Mouse (Mus musculus) erythroid progenitor cell, adult 5-6 weeks (primary cell): Measurements from ENCODE around the gene Cgas. TPM values are rescaled to one million over a fixed set of nuclear protein-coding genes. Genes with fewer than 3 reads are reported as not detected.
"Not testable (repeated sequence)": the region's sequence is repeated elsewhere in the genome, so short reads cannot be mapped to it uniquely, and the experiment has no call there.

Experiments used
- ATAC-seq: replicated peaks from 2 replicates; pipeline ENCODE4 v1.8.0; 2016; ENCODE audit warnings: moderate number of reproducible peaks, mild to moderate bottlenecking, moderate TSS enrichment, inconsistent platforms; ENCODE audit not compliant: poor library complexity, low FRiP score, severe bottlenecking
- total RNA-seq, 2 experiments: library from RNA; stranded (forward) in 1 of 2; stranded (reverse) in 1 of 2; fragments of 150-400 nt in 1 of 2; fragments of 186-747, 209-891 nt in 1 of 2; gene quantifications; 2 replicates each; pipeline versions ENCODE4 v1.2.3 to v1.2.4; 2015 to 2017; ENCODE audit warnings: low replicate concordance in 2 of 2

Gene Cgas
- total RNA-seq (2015; ENCODE audit: low replicate concordance): 2.5 and 3.6 TPM in 2 replicates
- total RNA-seq (2017; ENCODE audit: low replicate concordance): 1.1 and 4.0 TPM in 2 replicates

DNA sequence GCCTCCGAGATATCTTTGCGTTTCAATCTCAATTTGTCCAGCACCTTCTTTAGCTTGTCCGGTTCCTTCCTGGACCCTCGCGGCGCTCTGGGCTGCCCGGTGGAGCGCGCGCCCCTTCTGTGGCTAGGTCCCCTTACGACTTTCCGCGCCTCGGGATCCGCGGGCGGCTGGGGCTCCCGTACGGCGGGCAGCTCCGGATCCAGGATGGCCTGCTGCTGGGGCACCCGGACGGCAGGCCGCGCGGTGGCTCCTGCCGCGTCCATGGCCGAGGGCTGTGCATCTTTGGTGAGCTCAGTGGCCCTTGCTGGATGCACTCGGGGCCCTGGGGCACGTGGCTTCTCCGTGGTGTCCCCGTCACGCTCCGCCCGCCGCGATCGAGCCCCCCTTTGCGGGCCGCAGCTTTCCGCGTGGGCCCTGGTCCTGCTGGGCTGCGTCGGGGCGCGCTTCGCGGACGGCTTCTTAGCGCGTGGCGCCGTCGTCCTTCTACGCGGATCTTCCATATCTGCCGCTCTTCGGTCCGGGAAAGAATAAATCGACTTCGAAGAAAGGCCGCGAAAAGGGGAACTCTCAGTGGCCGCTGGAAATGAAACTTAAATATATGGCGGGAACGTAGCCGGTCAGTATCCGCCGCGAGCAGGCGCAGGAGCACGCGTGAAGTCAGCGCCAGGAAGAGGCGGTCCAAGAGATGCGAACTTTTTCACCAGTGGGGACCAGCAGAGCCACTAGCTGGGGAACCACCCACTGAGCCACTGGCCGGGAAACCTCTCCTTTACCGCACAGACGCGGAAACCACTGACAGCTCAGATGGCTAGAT is at the start of gene Cgas:
Gene Cgas, minus strand, starts transcription at position 659 of the 814 bp plus-strand sequence.
- peak; percentile 44; the same call in 1 of the 2 replicates for ATAC-seq

DNA sequence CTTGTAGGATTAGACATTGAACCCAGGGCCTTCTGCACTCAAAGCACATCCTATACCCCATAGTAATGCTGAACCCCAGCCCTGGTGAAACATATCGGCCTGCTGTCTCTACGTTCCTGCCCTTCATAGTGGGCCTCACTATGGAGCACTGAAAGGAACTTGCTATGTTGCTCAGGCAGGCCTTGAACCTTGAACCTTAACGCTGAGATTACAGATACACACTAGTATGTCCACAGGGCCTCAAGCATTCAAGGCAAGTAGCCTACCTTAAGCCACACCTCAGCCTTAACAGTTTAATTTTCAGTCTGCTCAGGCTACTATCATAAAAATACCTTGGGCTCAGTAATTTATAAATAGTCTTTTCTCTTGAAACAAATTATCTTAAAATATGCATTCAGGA is 49.2 kb upstream of the Cgas start:
- no peak for ATAC-seq

DNA sequence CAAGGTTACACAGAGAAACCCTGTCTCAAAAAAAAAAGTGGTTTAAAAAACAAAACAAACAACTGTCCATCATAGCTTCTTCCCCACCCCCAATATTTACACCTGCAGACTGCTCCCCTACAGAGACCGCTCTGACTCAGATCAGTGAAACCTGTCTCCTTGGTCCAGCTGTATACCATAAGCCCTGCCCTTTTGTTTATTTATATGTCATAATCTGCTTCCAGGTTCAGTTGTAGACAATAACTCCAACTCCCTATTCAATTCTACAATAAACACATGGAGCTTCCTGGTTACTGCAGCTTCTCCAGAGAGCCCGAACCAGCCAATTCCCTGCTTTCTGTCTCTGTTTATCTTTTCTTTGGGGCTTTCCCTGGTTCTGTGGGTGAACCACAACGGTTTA is 48.1 kb upstream of the Cgas start:
- no peak for ATAC-seq

DNA sequence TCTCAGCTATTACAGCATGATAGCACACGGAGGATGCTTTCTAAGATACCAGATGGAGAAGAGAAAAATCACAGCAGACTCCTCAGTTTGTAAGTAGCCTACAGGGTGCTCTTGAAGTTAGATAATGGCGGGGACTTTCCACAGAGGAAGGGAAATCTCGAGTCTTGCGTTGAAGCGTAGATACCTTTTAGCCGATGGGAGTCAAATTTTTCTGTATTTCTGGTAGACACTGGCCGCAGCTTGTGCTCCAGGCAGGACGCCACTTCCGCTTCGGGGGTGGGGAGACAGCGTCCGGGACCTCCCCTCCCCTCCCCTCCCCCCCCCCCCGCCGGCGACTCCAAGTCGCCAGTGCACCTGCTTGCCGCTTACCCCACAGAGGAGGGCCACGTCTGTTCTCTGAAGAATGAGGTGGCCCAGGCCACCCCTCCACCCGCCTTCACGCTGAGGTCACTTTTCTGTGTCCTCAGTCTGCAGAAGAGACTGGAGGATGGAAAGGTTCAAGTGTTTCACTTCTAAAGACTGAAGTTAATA is 45.9 kb upstream of the Cgas start, which contains the start of gene Eef1a1:
Gene Eef1a1, minus strand, starts transcription at position 262 of the 531 bp plus-strand sequence.
- no peak for ATAC-seq

DNA sequence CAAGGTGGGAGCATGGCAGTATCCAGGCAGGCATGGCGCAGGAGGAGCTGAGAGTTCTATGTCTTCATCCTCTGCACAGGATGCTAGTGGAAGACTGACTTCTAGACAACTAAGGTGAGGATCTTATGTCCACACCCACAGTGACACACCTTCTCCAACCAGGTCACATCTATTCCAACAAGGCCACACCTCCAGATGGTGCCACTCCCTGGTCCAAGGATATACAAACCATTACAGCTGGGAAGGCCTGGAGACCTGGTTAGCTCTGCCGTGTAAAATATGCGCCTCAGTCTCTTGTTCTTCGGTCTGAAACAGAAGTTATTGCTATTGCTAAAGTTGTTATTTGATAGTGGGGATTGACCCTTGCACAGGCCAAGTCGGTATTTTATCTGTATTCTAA is 45.0 kb upstream of the Cgas start:
- ATAC-seq: not testable (repeated sequence)

DNA sequence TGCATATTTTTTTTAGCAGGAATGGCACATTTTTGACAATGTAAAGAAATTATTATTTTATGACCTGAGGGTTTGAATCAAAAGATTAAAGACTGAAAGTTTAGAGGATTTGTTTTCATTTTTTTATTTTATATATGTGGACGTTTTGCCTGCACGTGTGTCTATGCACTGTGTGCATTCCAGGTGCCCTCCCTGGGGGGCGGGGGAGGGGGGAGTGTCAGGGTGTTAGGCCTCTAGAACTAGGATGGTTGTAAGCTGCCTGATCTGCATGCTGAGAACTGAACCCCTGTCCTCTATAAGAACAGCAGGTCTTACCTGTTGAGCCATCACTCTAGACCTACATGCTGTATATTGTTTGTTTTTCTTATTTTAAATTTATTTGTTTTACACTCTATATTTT is 41.6 kb upstream of the Cgas start:
- ATAC-seq: no peak

DNA sequence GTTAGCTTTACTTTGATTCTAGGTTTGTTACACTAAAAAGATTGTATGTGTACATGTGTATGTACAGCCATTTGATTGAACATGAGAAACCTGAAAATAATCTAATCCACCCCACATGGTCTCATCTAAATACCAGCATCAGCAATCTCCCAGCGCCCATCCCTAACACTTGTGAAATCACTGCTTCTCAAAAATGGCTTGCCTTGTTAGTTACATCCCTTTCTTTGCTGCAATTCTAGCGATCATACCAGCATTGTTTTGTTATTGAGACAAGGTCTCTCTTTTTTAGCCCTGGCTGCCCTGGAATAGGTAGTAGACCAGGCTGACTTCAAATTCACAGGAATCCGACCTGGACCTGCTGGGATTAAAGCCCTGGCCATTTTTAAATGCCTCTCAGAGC is 39.3 kb upstream of the Cgas start:
- no peak for ATAC-seq

DNA sequence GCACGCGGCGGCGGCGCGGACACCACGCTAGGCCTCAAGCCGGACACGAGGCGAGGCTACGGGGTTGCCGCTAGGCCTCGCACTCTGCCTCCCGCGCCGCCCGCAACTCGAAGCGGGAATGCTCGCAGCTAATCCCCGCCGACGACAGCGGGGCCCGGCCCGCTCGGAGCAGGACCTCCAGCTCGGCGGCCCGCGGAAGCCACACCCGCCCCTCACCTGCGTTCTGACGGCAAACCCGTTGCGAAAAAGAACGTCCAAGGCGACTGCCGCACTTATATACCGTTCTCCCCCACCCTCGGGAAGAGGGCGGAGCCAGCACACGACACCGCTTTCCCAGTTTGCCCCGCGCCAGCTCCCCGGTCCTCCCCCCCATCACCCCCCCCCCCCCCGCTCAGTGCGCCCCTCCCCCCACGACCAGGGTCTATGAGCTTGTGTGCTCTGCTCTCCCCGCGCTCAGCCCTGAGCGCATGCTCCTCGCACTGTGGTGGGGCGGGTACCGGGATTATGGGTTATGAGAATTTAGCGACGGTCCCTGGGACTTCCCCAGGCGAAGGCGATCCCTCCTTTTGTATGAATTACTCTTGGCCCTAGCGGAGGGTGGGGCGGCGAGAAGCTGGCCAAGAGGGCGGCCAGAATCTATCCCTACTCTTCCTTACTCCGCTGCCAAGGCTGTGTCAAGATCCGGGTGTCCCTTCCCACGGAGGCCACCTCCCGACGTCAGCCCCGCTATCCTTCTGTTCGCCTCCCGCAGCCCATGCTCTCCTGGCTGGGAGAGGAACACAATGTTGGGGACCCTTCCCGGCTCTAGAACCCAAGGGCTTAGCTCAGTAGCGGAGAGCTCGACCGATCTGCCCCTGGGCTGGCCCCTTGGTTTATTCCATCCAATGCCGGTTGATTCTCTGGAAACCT is 38.6 kb upstream of the Cgas start:
- peak; percentile 69 for ATAC-seq

DNA sequence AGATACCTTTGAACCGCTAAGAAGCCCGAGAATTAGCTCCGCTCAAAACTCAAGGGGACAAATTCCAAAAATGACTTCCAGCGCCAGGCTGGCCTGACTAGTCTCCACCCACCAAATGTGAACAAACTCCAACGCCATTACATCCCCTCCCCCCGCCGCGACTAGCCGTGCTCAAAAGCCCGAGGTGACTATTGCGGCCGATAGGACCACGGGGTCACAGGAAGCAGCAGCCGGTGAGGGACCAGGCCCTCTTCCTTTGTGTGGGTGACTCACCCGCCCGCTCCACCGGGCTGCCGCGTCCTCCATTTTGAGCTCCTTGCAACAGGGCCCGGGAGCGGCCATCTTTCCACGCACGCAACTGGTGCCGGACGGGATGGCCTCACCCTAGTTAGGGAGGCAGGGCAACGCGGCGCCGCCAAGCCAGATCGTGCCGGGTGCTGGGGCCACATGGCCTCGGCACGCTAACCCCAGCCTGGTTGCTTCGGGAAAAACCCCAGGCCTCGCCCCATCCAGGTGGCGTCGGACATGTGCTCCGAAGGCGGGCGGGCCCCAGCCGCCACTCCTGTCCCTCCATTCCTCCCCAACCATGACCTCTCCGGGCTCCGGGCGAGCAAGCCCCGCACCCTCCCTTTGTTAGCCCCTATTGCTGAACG is 37.8 kb upstream of the Cgas start:
- peak; percentile 83 for ATAC-seq

DNA sequence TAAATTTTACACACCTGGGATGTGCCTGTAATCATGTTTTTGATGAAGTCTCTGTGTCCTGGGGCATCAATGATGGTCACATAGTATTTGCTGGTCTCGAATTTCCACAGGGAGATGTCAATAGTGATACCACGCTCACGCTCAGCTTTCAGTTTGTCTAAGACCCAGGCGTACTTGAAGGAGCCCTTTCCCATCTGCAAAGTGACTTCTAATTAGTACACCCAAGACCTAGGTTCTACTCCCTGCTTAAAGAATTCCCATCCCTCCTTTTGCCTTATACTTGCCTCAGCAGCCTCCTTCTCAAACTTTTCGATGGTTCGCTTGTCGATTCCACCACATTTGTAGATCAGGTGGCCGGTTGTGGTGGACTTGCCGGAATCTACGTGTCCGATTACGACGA is 37.2 kb upstream of the Cgas start:
- ATAC-seq: not testable (repeated sequence)

DNA sequence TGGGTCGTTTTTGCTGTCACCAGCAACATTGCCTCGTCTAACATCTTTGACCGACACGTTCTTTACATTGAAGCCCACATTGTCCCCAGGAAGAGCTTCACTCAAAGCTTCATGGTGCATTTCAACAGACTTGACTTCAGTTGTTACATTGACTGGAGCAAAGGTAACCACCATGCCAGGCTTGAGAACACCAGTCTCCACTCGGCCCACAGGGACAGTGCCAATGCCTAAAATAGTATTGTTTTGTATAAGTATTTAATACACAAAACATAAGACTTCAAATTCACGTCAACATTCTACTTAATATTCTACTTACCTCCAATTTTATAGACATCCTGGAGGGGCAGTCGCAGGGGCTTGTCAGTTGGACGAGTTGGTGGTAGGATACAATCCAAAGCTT is 36.3 kb upstream of the Cgas start:
- ATAC-seq: not testable (repeated sequence)

DNA sequence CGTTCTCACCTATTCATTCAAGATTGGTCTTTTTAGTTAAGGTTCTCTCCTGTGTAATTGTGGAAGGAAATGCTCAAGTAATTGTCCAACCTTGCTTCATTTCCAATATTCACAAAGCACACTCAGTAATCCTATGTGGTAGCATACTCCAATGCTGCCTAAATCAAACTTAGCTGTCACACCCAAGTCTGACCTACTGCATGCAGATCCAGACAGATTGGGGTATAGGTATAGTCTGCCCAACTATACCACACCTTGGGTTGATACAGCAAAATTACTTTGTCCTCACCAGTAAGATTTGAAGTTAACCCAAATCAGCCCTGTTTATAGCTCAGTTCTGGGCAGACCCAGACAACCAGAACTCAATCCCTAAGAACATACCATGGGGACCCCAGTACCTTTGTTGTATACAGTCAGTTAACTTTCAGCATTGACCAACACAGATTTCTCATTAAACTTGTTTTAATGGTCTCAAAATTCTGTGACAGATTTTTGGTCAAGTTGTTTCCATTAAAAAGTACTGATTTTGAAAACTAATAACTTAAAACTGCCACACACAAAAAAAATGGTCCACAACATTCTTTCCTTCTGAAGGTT is 35.1 kb upstream of the Cgas start:
- ATAC-seq: not testable (repeated sequence)

DNA sequence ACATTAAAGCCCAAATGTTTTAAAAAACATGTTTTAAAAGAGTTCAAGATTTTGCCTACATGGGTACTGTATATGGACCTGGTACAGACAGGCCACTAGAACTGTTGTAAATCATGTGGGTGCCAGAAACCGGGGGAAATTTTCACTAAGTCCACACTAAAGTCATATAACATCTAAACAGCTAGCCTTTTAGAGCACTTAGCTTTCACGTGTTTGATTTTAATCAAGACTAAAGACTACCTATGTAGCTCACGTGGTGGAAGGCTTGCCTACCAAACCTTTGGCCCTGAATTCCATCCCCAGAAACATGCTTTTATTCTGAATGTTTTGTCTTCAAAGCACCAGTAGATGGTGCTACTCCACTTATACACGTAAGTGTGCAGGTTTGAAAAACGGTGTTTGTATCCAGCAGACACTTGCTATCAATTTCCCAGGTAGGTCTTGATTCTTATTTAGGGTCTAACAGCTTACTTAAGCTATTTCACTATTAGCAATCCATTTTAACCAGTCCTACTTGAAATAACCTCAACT is 34.0 kb upstream of the Cgas start:
- ATAC-seq: no peak

DNA sequence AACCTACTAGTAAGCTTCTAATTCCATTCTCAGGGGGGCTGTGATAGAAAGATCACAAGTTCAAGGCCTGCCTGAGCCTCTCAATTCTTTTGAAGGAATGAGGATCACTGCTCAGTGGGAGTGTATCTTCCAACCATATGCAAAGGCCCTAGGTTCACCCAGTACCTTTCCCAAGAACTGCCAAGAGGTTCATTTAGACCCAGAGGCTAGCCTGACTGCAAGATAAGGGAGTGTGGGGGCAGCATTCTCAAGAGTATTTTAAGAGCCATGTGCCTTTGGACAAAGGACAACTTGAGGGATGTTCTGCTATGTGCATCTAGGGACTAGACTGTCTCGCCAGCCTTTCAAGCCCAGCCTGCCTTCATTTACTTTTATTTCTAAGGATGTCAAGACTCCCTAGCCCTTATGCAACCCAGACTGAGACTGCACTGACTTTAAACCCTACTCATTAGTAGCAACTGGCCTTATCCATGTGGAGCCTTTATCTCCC is 33.5 kb upstream of the Cgas start:
- no peak for ATAC-seq

DNA sequence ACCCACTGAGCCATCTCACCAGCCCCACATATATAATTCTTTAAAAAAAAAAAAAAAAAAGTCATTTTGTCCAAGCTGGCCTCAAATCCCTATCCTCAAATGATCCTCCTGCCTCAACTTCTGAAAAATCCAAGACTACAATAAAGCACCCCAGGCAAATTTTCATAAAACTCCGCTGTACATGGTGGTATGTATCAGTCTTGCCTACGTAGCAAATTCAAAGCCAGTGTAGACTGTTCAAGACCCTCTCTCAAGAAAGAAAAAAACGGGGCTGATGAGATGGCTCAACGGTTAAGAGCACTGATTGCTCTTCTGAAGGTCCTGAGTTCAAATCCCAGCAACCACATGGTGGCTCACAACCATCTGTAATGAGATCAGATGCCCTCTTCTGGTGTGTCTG is 32.8 kb upstream of the Cgas start:
- ATAC-seq: no peak

DNA sequence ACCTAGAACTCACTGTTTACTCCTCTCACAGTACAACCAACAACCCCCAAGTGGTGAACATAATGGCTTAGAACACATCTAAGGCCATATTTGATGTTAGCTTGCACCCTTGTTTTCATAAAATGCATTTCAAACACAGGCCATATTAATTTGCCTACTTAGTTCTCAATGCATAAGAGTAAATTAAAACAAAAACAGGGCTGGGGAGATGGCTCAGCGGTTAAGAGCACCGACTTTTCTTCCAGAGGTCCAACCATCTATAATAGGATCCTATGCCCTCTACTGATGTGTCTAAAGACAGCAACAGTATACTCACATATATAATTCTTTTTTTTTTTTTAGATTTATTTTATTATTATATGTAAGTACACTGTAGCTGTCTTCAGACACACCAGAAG is 32.3 kb upstream of the Cgas start:
- ATAC-seq: no peak

DNA sequence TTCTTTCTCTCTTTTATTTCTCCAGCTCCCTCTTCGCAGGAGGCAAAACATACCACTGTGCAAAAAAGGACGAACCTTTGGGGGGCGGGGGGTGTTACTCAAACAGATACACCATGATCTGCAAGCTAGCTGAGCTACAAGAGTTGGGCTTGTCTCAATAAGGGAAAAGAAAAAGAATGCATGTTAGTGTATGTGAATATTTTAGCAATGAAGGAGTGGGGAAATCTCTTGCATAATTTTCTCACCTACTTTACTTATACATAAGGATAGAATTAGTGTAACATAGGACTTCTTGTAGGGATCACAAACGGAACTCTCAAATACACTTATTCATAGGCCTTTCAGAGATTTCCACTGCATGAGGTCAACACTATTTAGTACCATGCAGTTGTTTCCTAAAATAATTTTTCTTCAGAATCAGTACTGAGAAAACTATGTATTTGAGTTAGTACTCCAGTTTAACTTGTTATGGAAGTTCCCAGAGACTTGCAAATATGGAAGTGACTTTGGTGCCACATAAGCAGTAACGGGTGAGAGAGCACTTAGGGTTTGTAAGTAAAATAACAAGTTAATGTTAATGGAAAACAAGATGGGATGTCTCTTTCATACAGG is 31.8 kb upstream of the Cgas start:
- ATAC-seq: no peak

DNA sequence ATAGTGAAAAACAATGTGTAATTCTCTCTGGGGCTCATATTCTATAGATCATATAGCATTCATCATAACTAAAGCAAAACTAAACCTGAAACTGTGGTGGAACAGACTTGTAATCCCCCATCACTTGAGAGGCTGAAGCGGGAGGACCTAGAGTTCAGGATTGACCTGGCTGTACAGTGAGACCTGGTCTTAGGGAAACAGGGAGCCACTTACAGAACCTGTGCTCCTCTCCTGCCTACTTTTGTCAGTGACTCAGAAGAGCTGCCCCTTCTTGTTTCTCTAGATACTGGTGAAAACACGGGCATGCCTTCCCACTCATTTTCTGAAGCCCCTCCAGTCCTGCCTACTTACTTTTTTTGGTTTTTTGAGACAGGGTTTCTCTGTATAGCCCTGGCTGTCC is 31.2 kb upstream of the Cgas start:
- no peak for ATAC-seq

DNA sequence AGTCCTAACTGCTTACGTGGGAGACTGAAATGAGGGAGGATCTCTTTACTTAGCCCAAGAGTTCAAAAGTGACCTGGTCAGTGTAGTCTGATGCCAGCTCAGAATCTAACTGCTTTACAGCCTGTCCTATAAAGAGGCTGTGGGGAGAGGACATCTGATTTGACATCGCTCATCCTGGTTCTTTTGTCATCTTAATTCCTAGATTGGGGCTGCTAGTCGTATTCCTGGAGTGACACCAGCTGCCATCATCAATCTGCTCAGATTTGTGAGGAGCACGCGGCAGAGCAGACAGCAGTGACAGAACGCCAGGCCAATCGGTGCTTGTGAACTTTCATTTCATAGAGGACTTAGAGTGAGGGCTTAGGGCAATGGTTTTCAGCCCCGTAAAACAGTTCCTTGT is 30.6 kb upstream of the Cgas start:
- no peak for ATAC-seq
